Mouse (Mus musculus) myocyte (in vitro differentiated cells): ENCODE measurements around the gene Sprr1a.

Experiments
- POLR2A ChIP-seq: IDR thresholded peaks from one replicate; pipeline ENCODE4 v1.6.1; 2011; ENCODE audit warnings: low read depth, mild to moderate bottlenecking, control low read depth, moderate library complexity; ENCODE audit not compliant: insufficient read length
- SRF ChIP-seq: IDR thresholded peaks from one replicate; pipeline ENCODE4 v1.6.1; 2011; ENCODE audit warnings: low read depth; ENCODE audit not compliant: control insufficient read depth, insufficient read length
- TCF12 ChIP-seq: IDR thresholded peaks from one replicate; pipeline ENCODE4 v1.6.1; 2011; ENCODE audit warnings: mild to moderate bottlenecking, control low read depth; ENCODE audit not compliant: poor library complexity, insufficient read depth, severe bottlenecking

- TF ChIP-seq TCF12, result no peak
- no peak for TF ChIP-seq SRF
- no peak for TF ChIP-seq POLR2A
Observed at GRCm38 (mm10) chr3:92440177-92440576, 45.5 kb downstream of the Sprr1a start.
